ENCODE assay signal across 8 mouse cellular contexts in the genomic region with DNA sequence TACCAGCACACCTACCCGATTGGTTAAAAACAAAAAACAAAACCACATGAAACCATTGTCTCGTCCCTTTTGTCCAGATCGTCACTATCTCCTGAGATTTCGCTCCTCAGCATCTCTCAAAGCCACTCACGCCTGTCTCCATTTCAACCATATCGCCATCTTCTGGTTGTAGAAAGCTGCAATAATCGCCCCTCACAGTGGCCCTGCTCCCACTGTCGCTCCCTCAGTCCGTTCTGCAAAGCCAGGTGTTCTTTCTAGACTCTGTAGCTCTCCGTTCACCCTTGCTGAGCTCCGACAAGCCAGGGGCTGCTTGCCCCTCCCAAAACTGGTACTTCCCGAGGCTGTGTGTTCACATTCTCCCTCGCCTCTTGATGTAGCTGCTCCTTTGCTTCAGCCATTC.
DNase-seq lines count a peak whose midpoint lies in the region; ATAC-seq and TF ChIP-seq lines count a peak whose summit lies in the region.

No protein-coding gene starts in this region.

- H3K4me1 ChIP-seq in kidney, postnatal 0 days (replicated peaks; ENCODE audit: insufficient read depth, low read length) = no peaks in the 10 kb centered on the region
- H3K4me1 ChIP-seq in heart, postnatal 0 days (ENCODE audit: control insufficient read depth, insufficient read depth) = no peaks in the 10 kb centered on the region
- no peaks in the 10 kb centered on the region for H3K4me1 ChIP-seq in liver, postnatal 0 days (ENCODE audit: insufficient read depth)
- no peaks in the 10 kb centered on the region for H3K4me1 ChIP-seq in stomach, embryonic 15.5 days

- no peaks in the 10 kb centered on the region for H3K9me3 ChIP-seq in kidney, postnatal 0 days (replicated peaks; ENCODE audit: low read length)
- H3K9me3 ChIP-seq in heart, postnatal 0 days (replicated peaks; ENCODE audit: control insufficient read depth, low read length) = no peaks in the 10 kb centered on the region
- H3K9me3 ChIP-seq in liver, postnatal 0 days (ENCODE audit: low read length) = no peaks in the 10 kb centered on the region
- no peaks in the 10 kb centered on the region for H3K9me3 ChIP-seq in stomach, embryonic 15.5 days

- peak overlapping the region; percentile 34 for H3K4me2 ChIP-seq in kidney, postnatal 0 days (ENCODE audit: low read length)
- H3K4me2 ChIP-seq in heart, postnatal 0 days (ENCODE audit: low read depth, low read length) = peak overlapping the region; percentile 45
- H3K4me2 ChIP-seq in liver, postnatal 0 days (ENCODE audit: low read depth, low read length) = no peak overlapping the region
- peak overlapping the region; percentile 33; the same call in 1 of the 2 replicates for H3K4me2 ChIP-seq in stomach, embryonic 15.5 days

- peak; percentile 59 for TF ChIP-seq CTCF in kidney, postnatal 0 days (IDR thresholded peaks at IDR 0.05; ENCODE audit: low read depth)
- TF ChIP-seq CTCF in heart, postnatal 0 days (IDR thresholded peaks at IDR 0.05; ENCODE audit: low read depth) = peak; percentile 58
- peak; percentile 41 for TF ChIP-seq CTCF in liver, postnatal 0 days (IDR thresholded peaks at IDR 0.05; ENCODE audit: low read depth)

- no peaks in the 10 kb centered on the region for H3K27me3 ChIP-seq in kidney, postnatal 0 days (ENCODE audit: insufficient read depth, low read length)
- peaks cover 14% of the 10 kb centered on the region; the same call in 1 of the 2 replicates for H3K27me3 ChIP-seq in heart, postnatal 0 days (ENCODE audit: control insufficient read depth, insufficient read depth, low read length)
- no peaks in the 10 kb centered on the region for H3K27me3 ChIP-seq in liver, postnatal 0 days (ENCODE audit: insufficient read depth, low read length)
- no peaks in the 10 kb centered on the region for H3K27me3 ChIP-seq in stomach, embryonic 15.5 days (replicated peaks)

- 26% methylated on average over 13 of the region's 13 CpGs for WGBS in kidney, postnatal 0 days
- 15% methylated on average over 13 of the region's 13 CpGs for WGBS in heart, postnatal 0 days
- 30% methylated on average over 13 of the region's 13 CpGs for WGBS in liver, postnatal 0 days (ENCODE audit: insufficient replicate concordance)
- 26% methylated on average over 13 of the region's 13 CpGs for WGBS in stomach, embryonic 15.5 days

- DNase-seq in kidney, postnatal 0 days (ENCODE audit: low spot score) = peak; percentile 60
- no peak for DNase-seq in kidney, postnatal 10 days
- peak; percentile 22 for DNase-seq in embryo, embryonic 9.5 days (ENCODE audit: extremely low spot score)
- DNase-seq in heart, postnatal 0 days (ENCODE audit: low spot score) = peak; percentile 22
- DNase-seq in liver, postnatal 0 days = no peak
- no peak for DNase-seq in spleen, adult 12 weeks (ENCODE audit: low spot score)
- DNase-seq in adipocyte (ENCODE audit: low spot score) = no peak

- H3K4me3 ChIP-seq in kidney, postnatal 0 days (replicated peaks; ENCODE audit: low read depth, low read length) = no peak overlapping the region
- peak overlapping the region; percentile 18 for H3K4me3 ChIP-seq in heart, postnatal 0 days (ENCODE audit: low read depth, low read length)
- no peak overlapping the region for H3K4me3 ChIP-seq in liver, postnatal 0 days (ENCODE audit: low read depth, low read length)
- H3K4me3 ChIP-seq in stomach, embryonic 15.5 days (replicated peaks) = no peak overlapping the region

- H3K27ac ChIP-seq in kidney, postnatal 0 days = no peak overlapping the region
- H3K27ac ChIP-seq in heart, postnatal 0 days (ENCODE audit: low read depth) = no peak overlapping the region
- no peak overlapping the region for H3K27ac ChIP-seq in liver, postnatal 0 days (ENCODE audit: low read depth)
- no peak overlapping the region for H3K27ac ChIP-seq in stomach, embryonic 15.5 days

- no peak overlapping the region for H3K9ac ChIP-seq in kidney, postnatal 0 days (ENCODE audit: low read depth, low read length)
- no peak overlapping the region for H3K9ac ChIP-seq in heart, postnatal 0 days (replicated peaks; ENCODE audit: low read depth, low read length)
- no peak overlapping the region for H3K9ac ChIP-seq in liver, postnatal 0 days (replicated peaks)
- no peak overlapping the region for H3K9ac ChIP-seq in stomach, embryonic 15.5 days

- ATAC-seq in kidney, postnatal 0 days (replicated peaks; ENCODE audit: low FRiP score, low read depth) = peak; percentile 37; the same call in 1 of the 2 replicates
- no peak for ATAC-seq in heart, postnatal 0 days (ENCODE audit: insufficient read depth, low read depth)
- ATAC-seq in liver, postnatal 0 days = no peak
- no peak for ATAC-seq in stomach, embryonic 15.5 days (ENCODE audit: insufficient read depth, low FRiP score, low read depth)

- no peaks in the 10 kb centered on the region for H3K36me3 ChIP-seq in kidney, postnatal 0 days (ENCODE audit: insufficient read depth, low read length)
- H3K36me3 ChIP-seq in heart, postnatal 0 days (replicated peaks; ENCODE audit: control insufficient read depth, insufficient read depth, low read length) = no peaks in the 10 kb centered on the region
- H3K36me3 ChIP-seq in liver, postnatal 0 days (replicated peaks; ENCODE audit: insufficient read depth, low read length) = no peaks in the 10 kb centered on the region
- no peaks in the 10 kb centered on the region for H3K36me3 ChIP-seq in stomach, embryonic 15.5 days

- TF ChIP-seq EP300 in heart, postnatal 0 days (IDR thresholded peaks at IDR 0.05; ENCODE audit: low read depth) = no peak
- no peak for TF ChIP-seq EP300 in liver, postnatal 0 days (IDR thresholded peaks at IDR 0.05; ENCODE audit: low read depth)

Comparison
In these comparisons a context has a peak if more than half of its experiments do, and no peak if none do; other contexts are left out.
1. DNase-seq: peak in kidney, postnatal 0 days (single experiment), embryo, embryonic 9.5 days (single experiment) and heart, postnatal 0 days (single experiment); none in kidney, postnatal 10 days (single experiment), liver, postnatal 0 days (single experiment), spleen, adult 12 weeks (single experiment) and adipocyte (single experiment).
2. Peak in every context shown above with its lines, with median percentiles within 50 percentile points of each other: CTCF ChIP-seq.